8 mouse cellular contexts compared by ENCODE assay signal in genomic region chr8:111932580-111933336, GRCm38 (mm10). TPM values are rescaled to one million over a fixed set of nuclear protein-coding genes. Genes with fewer than 3 reads are reported as not detected.
DNase-seq lines count a peak whose midpoint lies in the region; ATAC-seq lines count a peak whose summit lies in the region.

No protein-coding gene starts in this region.

- no peaks in the 10 kb centered on the region for H3K27me3 ChIP-seq in intestine, embryonic 16.5 days (replicated peaks; ENCODE audit: control insufficient read depth, insufficient read depth, low read length)
- no peaks in the 10 kb centered on the region for H3K27me3 ChIP-seq in liver, embryonic 16.5 days (ENCODE audit: control insufficient read depth, insufficient read depth, low read depth, low read length)
- H3K27me3 ChIP-seq in neural tube, embryonic 15.5 days (replicated peaks): no peaks in the 10 kb centered on the region

- WGBS in intestine, embryonic 16.5 days: 27% methylated on average over 19 of the region's 19 CpGs
- 30% methylated on average over 19 of the region's 19 CpGs for WGBS in liver, embryonic 16.5 days (ENCODE audit: insufficient replicate concordance)
- WGBS in neural tube, embryonic 15.5 days: 25% methylated on average over 19 of the region's 19 CpGs

- no peaks in the 10 kb centered on the region for H3K9me3 ChIP-seq in intestine, embryonic 16.5 days (ENCODE audit: control insufficient read depth, low read length)
- no peaks in the 10 kb centered on the region for H3K9me3 ChIP-seq in liver, embryonic 16.5 days (replicated peaks; ENCODE audit: control insufficient read depth, low read length)
- no peaks in the 10 kb centered on the region for H3K9me3 ChIP-seq in neural tube, embryonic 15.5 days (replicated peaks)

- H3K27ac ChIP-seq in intestine, embryonic 16.5 days (ENCODE audit: low read length): 0 out of 2 replicates have a peak overlapping the region, but pooled peaks have one; percentile 0
- peak overlapping the region; percentile 87 for H3K27ac ChIP-seq in liver, embryonic 16.5 days (ENCODE audit: low read length)
- peak overlapping the region; percentile 93 for H3K27ac ChIP-seq in neural tube, embryonic 15.5 days (replicated peaks)

- H3K36me3 ChIP-seq in intestine, embryonic 16.5 days (ENCODE audit: control insufficient read depth, insufficient read depth, low read length): no peaks in the 10 kb centered on the region
- no peaks in the 10 kb centered on the region for H3K36me3 ChIP-seq in liver, embryonic 16.5 days (ENCODE audit: control insufficient read depth, insufficient read depth)
- no peaks in the 10 kb centered on the region for H3K36me3 ChIP-seq in neural tube, embryonic 15.5 days

- peak overlapping the region; percentile 75 for H3K9ac ChIP-seq in intestine, embryonic 16.5 days (ENCODE audit: low read depth, low read length)
- peak overlapping the region; percentile 78 for H3K9ac ChIP-seq in liver, embryonic 16.5 days (ENCODE audit: low read depth, low read length)
- H3K9ac ChIP-seq in neural tube, embryonic 15.5 days (replicated peaks): peak overlapping the region; percentile 89

- H3K4me2 ChIP-seq in intestine, embryonic 16.5 days (ENCODE audit: low read depth, low read length): peak overlapping the region; percentile 88
- peak overlapping the region; percentile 98 for H3K4me2 ChIP-seq in liver, embryonic 16.5 days (ENCODE audit: low read depth, low read length)
- H3K4me2 ChIP-seq in neural tube, embryonic 15.5 days: peak overlapping the region; percentile 96

- peaks cover 9% of the 10 kb centered on the region for H3K4me1 ChIP-seq in intestine, embryonic 16.5 days (ENCODE audit: control insufficient read depth, insufficient read depth, low read length)
- H3K4me1 ChIP-seq in liver, embryonic 16.5 days (ENCODE audit: control insufficient read depth, low read depth, low read length): peaks cover 42% of the 10 kb centered on the region
- H3K4me1 ChIP-seq in neural tube, embryonic 15.5 days: peaks cover 21% of the 10 kb centered on the region

- H3K4me3 ChIP-seq in intestine, embryonic 16.5 days (ENCODE audit: low read length): peak overlapping the region; percentile 76
- peak overlapping the region; percentile 81 for H3K4me3 ChIP-seq in liver, embryonic 16.5 days (ENCODE audit: low read depth, low read length)
- H3K4me3 ChIP-seq in neural tube, embryonic 15.5 days (replicated peaks): peak overlapping the region; percentile 76

- peak; percentile 67 for DNase-seq in 3134 (ENCODE audit: extremely low read depth, insufficient read length, low spot score)
- peak; percentile 68 for DNase-seq in Muller cell, postnatal 12 days (ENCODE audit: inconsistent ontology term)
- peak; percentile 36 to 72 for DNase-seq in gastrocnemius, postnatal 4 days (ENCODE audit: low spot score in 2 of 2)
- peak; percentile 23 for DNase-seq in yolk sac, embryonic 10.5 days (ENCODE audit: low spot score)

- peak; percentile 51 for ATAC-seq in common myeloid progenitor, adult 5-6 weeks (replicated peaks; ENCODE audit: low read depth, poor library complexity, severe bottlenecking)
- peak; percentile 49 for ATAC-seq in intestine, embryonic 16.5 days
- peak; percentile 43 for ATAC-seq in liver, embryonic 16.5 days (ENCODE audit: low read depth)
- peak; percentile 14; the same call in 1 of the 2 replicates for ATAC-seq in neural tube, embryonic 15.5 days (ENCODE audit: low FRiP score)

RNA-seq across cellular contexts. Expression of gene Tmem231, which starts 0.9 kb away (rescaled TPM):
- 1.5 and 3.6 TPM in 2 replicates for total RNA-seq in common myeloid progenitor, adult 5-6 weeks (2017)
- 1 to 10 TPM; 3.4 to 3.9 TPM for total RNA-seq in gastrocnemius, postnatal 4 days (2021)
- polyA plus RNA-seq in intestine, embryonic 16.5 days (2015; fragmentation: Nextera tagmentation; extraction: Ambion mirVana): 8.6 and 8.9 TPM in 2 replicates
- 1.6 and 1.8 TPM in 2 replicates for polyA plus RNA-seq in liver, embryonic 16.5 days (2015; fragmentation: Nextera tagmentation; extraction: Ambion mirVana)
- 15.9 and 17.3 TPM in 2 replicates for polyA plus RNA-seq in neural tube, embryonic 15.5 days (2015; fragmentation: Nextera tagmentation; extraction: Ambion mirVana)

RNA-seq across cellular contexts. Expression of gene Gabarapl2, which starts 7.7 kb away (rescaled TPM):
- total RNA-seq in common myeloid progenitor, adult 5-6 weeks (2017): 28.6 and 41.6 TPM in 2 replicates
- 10 to 100 TPM; 72.7 to 74.9 TPM for total RNA-seq in gastrocnemius, postnatal 4 days (2021)
- polyA plus RNA-seq in intestine, embryonic 16.5 days (2015; fragmentation: Nextera tagmentation; extraction: Ambion mirVana): 208 and 212 TPM in 2 replicates
- polyA plus RNA-seq in liver, embryonic 16.5 days (2015; fragmentation: Nextera tagmentation; extraction: Ambion mirVana): 195 and 201 TPM in 2 replicates
- 403 and 479 TPM in 2 replicates for polyA plus RNA-seq in neural tube, embryonic 15.5 days (2015; fragmentation: Nextera tagmentation; extraction: Ambion mirVana)

RNA-seq across cellular contexts. Expression of gene Chst5, which starts 22.5 kb away (rescaled TPM):
- total RNA-seq in common myeloid progenitor, adult 5-6 weeks (2017): not detected in 2 replicates
- 1 to 10 TPM; 3.4 to 4.7 TPM for total RNA-seq in gastrocnemius, postnatal 4 days (2021)
- polyA plus RNA-seq in intestine, embryonic 16.5 days (2015; fragmentation: Nextera tagmentation; extraction: Ambion mirVana): 0.97 and 1.4 TPM in 2 replicates
- polyA plus RNA-seq in liver, embryonic 16.5 days (2015; fragmentation: Nextera tagmentation; extraction: Ambion mirVana): 0.04 TPM in 1 of 2 replicates, not detected in the other
- polyA plus RNA-seq in neural tube, embryonic 15.5 days (2015; fragmentation: Nextera tagmentation; extraction: Ambion mirVana): 3.4 and 3.5 TPM in 2 replicates

RNA-seq across cellular contexts. Expression of gene Tmem170, which starts 56.2 kb away (rescaled TPM):
- 2.3 and 2.5 TPM in 2 replicates for total RNA-seq in common myeloid progenitor, adult 5-6 weeks (2017)
- total RNA-seq in gastrocnemius, postnatal 4 days (2021): 1 to 10 TPM; 2.0 to 2.9 TPM
- 14.9 and 15.7 TPM in 2 replicates for polyA plus RNA-seq in intestine, embryonic 16.5 days (2015; fragmentation: Nextera tagmentation; extraction: Ambion mirVana)
- 4.2 and 4.4 TPM in 2 replicates for polyA plus RNA-seq in liver, embryonic 16.5 days (2015; fragmentation: Nextera tagmentation; extraction: Ambion mirVana)
- 3.9 and 4.8 TPM in 2 replicates for polyA plus RNA-seq in neural tube, embryonic 15.5 days (2015; fragmentation: Nextera tagmentation; extraction: Ambion mirVana)

RNA-seq across cellular contexts. Expression of gene Adat1, which starts 59.3 kb away (rescaled TPM):
- 3.8 and 6.0 TPM in 2 replicates for total RNA-seq in common myeloid progenitor, adult 5-6 weeks (2017)
- total RNA-seq in gastrocnemius, postnatal 4 days (2021): 1 to 10 TPM; 2.6 to 2.7 TPM
- polyA plus RNA-seq in intestine, embryonic 16.5 days (2015; fragmentation: Nextera tagmentation; extraction: Ambion mirVana): 6.7 and 7.6 TPM in 2 replicates
- polyA plus RNA-seq in liver, embryonic 16.5 days (2015; fragmentation: Nextera tagmentation; extraction: Ambion mirVana): 3.0 and 3.3 TPM in 2 replicates
- polyA plus RNA-seq in neural tube, embryonic 15.5 days (2015; fragmentation: Nextera tagmentation; extraction: Ambion mirVana): 8.5 and 9.4 TPM in 2 replicates

Comparison
In these comparisons a context has a peak if more than half of its experiments do, and no peak if none do; other contexts are left out.
1. Peak in every context shown above with its lines: DNase-seq, ATAC-seq, H3K4me3 ChIP-seq and H3K27ac ChIP-seq.
2. H3K27ac ChIP-seq: peak in every context shown above with its lines; median percentile 93 in neural tube, embryonic 15.5 days; 87 in liver, embryonic 16.5 days; 0 in intestine, embryonic 16.5 days.